Mouse (Mus musculus) heart, embryonic 11.5 days (tissue): ENCODE measurements around the gene Exoc6b. TPM values are rescaled to one million over a fixed set of nuclear protein-coding genes. Genes with fewer than 3 reads are reported as not detected.

ENCODE experiments used
- ATAC-seq: fragments of 200-750 bp; cut with Nextera tagmentation; replicated peaks from 2 replicates; pipeline ENCODE4 v1.8.0; 2017; ENCODE audit warnings: moderate library complexity; ENCODE audit not compliant: insufficient number of reproducible peaks, low FRiP score, low TSS enrichment
- H3K27ac ChIP-seq: fragments of 300-500 bp; sonication (generic); 2 replicates; pipeline ENCODE4 v1.5.1; 2014; ENCODE audit warnings: mild to moderate bottlenecking, low read depth, low read length
- H3K27me3 ChIP-seq: fragments of 300-500 bp; sonication (generic); 2 replicates; pipeline ENCODE4 v1.6.1; 2014; ENCODE audit warnings: mild to moderate bottlenecking, low read length, mixed read lengths; ENCODE audit not compliant: control insufficient read depth, insufficient read depth
- H3K36me3 ChIP-seq: fragments of 300-500 bp; sonication (generic); 2 replicates; pipeline ENCODE4 v1.6.1; 2014; ENCODE audit warnings: mild to moderate bottlenecking, low read length, moderate library complexity, mixed read lengths; ENCODE audit not compliant: control insufficient read depth, insufficient read depth
- H3K4me1 ChIP-seq: fragments of 300-500 bp; sonication (generic); 2 replicates; pipeline ENCODE4 v1.6.1; 2014; ENCODE audit warnings: low read length; ENCODE audit not compliant: control insufficient read depth, insufficient read depth
- H3K4me2 ChIP-seq: fragments of 300-500 bp; sonication (generic); 2 replicates; pipeline ENCODE4 v1.6.1; 2014; ENCODE audit warnings: mild to moderate bottlenecking, moderate library complexity
- H3K4me3 ChIP-seq: fragments of 300-500 bp; sonication (generic); 2 replicates; pipeline ENCODE4 v1.5.1; 2014; ENCODE audit warnings: low read depth, low read length
- H3K9ac ChIP-seq: fragments of 300-500 bp; sonication (generic); 2 replicates; pipeline ENCODE4 v1.6.1; 2014; ENCODE audit warnings: mild to moderate bottlenecking, low read depth, low read length, moderate library complexity
- H3K9me3 ChIP-seq: fragments of 300-500 bp; sonication (generic); replicated peaks from 2 replicates; pipeline ENCODE4 v1.6.1; 2016; ENCODE audit warnings: low read length; ENCODE audit not compliant: control insufficient read depth
- WGBS: fragments of 180-500 bp; shearing (Covaris S2); extraction: QIAGEN DNeasy Blood & Tissue Kit; methylation state at CpG from one replicate; pipeline ENCODE4 v1.1.7; 2014; ENCODE audit not compliant: insufficient replicate concordance; 5-methylcytosine and 5-hydroxymethylcytosine counted together
- polyA plus RNA-seq: library from polyadenylated mRNA; unstranded; fragments of >200 nt; fragmentation: Nextera tagmentation; extraction: Ambion mirVana; gene quantifications from 2 replicates; pipeline ENCODE4 v1.2.1, GENCODE M21; 2014

The Exoc6b gene
- polyA plus RNA-seq, 1 experiment from 2014 or later: 24.2 TPM

GRCm38 (mm10) chr6:84806132-84806730 is 263.1 kb downstream of the Exoc6b start:
- no peaks in the 10 kb centered on the region for H3K9me3 ChIP-seq

GRCm38 (mm10) chr6:84798736-84799135 is 270.6 kb downstream of the Exoc6b start:
- Histone ChIP-seq H3K9ac (no peak overlapping the region), H3K9me3 (no peaks in the 10 kb centered on the region), H3K4me3 (no peak overlapping the region), H3K27ac (no peak overlapping the region), H3K4me2 (no peak overlapping the region), H3K36me3 (no peaks in the 10 kb centered on the region), H3K27me3 (no peaks in the 10 kb centered on the region), H3K4me1 (no peaks in the 10 kb centered on the region)
- WGBS: 84% methylated on average over 3 of the region's 3 CpGs
- no peak for ATAC-seq

More at GRCm38 (mm10) chr6:84806132-84806730, 263.1 kb downstream of the Exoc6b start:
- no peak overlapping the region for H3K4me2 ChIP-seq
- H3K4me3 ChIP-seq: no peak overlapping the region
- no peaks in the 10 kb centered on the region for H3K4me1 ChIP-seq
- no peaks in the 10 kb centered on the region for H3K27me3 ChIP-seq
- no peaks in the 10 kb centered on the region for H3K36me3 ChIP-seq
- ATAC-seq: no peak
- H3K27ac ChIP-seq: no peak overlapping the region
- WGBS: 72% methylated on average over 2 of the region's 2 CpGs
- H3K9ac ChIP-seq: no peak overlapping the region

- no peak for ATAC-seq
- Histone ChIP-seq H3K4me2 (no peak overlapping the region), H3K4me1 (peaks cover 6% of the 10 kb centered on the region), H3K27ac (no peak overlapping the region), H3K9ac (no peak overlapping the region), H3K36me3 (no peaks in the 10 kb centered on the region), H3K4me3 (no peak overlapping the region), H3K27me3 (no peaks in the 10 kb centered on the region), H3K9me3 (no peaks in the 10 kb centered on the region)
- WGBS: 74% methylated on average over 2 of the region's 2 CpGs
These were observed 285.3 kb downstream of the Exoc6b start for GRCm38 (mm10) chr6:84783994-84784393.

- Histone ChIP-seq H3K9ac (no peak overlapping the region), H3K4me1 (peaks cover 9% of the 10 kb centered on the region), H3K27ac (no peak overlapping the region), H3K4me2 (no peak overlapping the region), H3K36me3 (no peaks in the 10 kb centered on the region), H3K27me3 (no peaks in the 10 kb centered on the region), H3K4me3 (no peak overlapping the region), H3K9me3 (no peaks in the 10 kb centered on the region)
- no peak for ATAC-seq
- WGBS: 22% methylated on average over 5 of the region's 5 CpGs
These were observed 289.3 kb downstream of the Exoc6b start for GRCm38 (mm10) chr6:84779987-84780386.

- H3K27me3 ChIP-seq: no peaks in the 10 kb centered on the region
- H3K4me1 ChIP-seq: peaks cover 9% of the 10 kb centered on the region
- H3K36me3 ChIP-seq: no peaks in the 10 kb centered on the region
- H3K9ac ChIP-seq: no peak overlapping the region
- ATAC-seq: no peak
- H3K4me3 ChIP-seq: no peak overlapping the region
- H3K9me3 ChIP-seq: no peaks in the 10 kb centered on the region
- H3K4me2 ChIP-seq: no peak overlapping the region
- 62% methylated on average over 5 of the region's 5 CpGs for WGBS
- H3K27ac ChIP-seq: no peak overlapping the region
These were observed 290.3 kb downstream of the Exoc6b start for GRCm38 (mm10) chr6:84778970-84779369.

GRCm38 (mm10) chr6:84775908-84776307 is 293.4 kb downstream of the Exoc6b start:
- ATAC-seq: no peak
- H3K27me3 ChIP-seq: no peaks in the 10 kb centered on the region
- peaks cover 9% of the 10 kb centered on the region for H3K4me1 ChIP-seq
- H3K36me3 ChIP-seq: no peaks in the 10 kb centered on the region
- H3K27ac ChIP-seq: no peak overlapping the region
- no peak overlapping the region for H3K4me3 ChIP-seq
- H3K9ac ChIP-seq: no peak overlapping the region
- H3K4me2 ChIP-seq: no peak overlapping the region
- WGBS: 23% methylated on average over 1 of the region's 1 CpGs
- no peaks in the 10 kb centered on the region for H3K9me3 ChIP-seq

GRCm38 (mm10) chr6:84755266-84755665 is 314.0 kb downstream of the Exoc6b start:
- Histone ChIP-seq H3K27me3 (no peaks in the 10 kb centered on the region), H3K9me3 (no peaks in the 10 kb centered on the region), H3K27ac (no peak overlapping the region), H3K4me1 (no peaks in the 10 kb centered on the region), H3K4me2 (no peak overlapping the region), H3K9ac (no peak overlapping the region), H3K4me3 (no peak overlapping the region), H3K36me3 (no peaks in the 10 kb centered on the region)
- no peak for ATAC-seq
- 44% methylated on average over 3 of the region's 3 CpGs for WGBS

GRCm38 (mm10) chr6:84752806-84753420 is 316.4 kb downstream of the Exoc6b start:
- Histone ChIP-seq H3K4me2 (no peak overlapping the region), H3K4me3 (no peak overlapping the region), H3K9me3 (no peaks in the 10 kb centered on the region), H3K9ac (no peak overlapping the region), H3K36me3 (no peaks in the 10 kb centered on the region), H3K27me3 (no peaks in the 10 kb centered on the region), H3K4me1 (no peaks in the 10 kb centered on the region), H3K27ac (no peak overlapping the region)
- no peak for ATAC-seq

- Histone ChIP-seq H3K4me2 (no peak overlapping the region), H3K9ac (no peak overlapping the region), H3K36me3 (no peaks in the 10 kb centered on the region), H3K4me1 (no peaks in the 10 kb centered on the region), H3K27ac (no peak overlapping the region), H3K4me3 (no peak overlapping the region), H3K9me3 (no peaks in the 10 kb centered on the region), H3K27me3 (no peaks in the 10 kb centered on the region)
- no peak for ATAC-seq
- 55% methylated on average over 2 of the region's 2 CpGs for WGBS
These were observed 317.9 kb downstream of the Exoc6b start for GRCm38 (mm10) chr6:84751409-84751808.
